Mouse (Mus musculus) Muller cell, postnatal 12 days (primary cell): Measurements from ENCODE around the gene Dyrk1a.

Source experiments
- DNase-seq: peaks from one replicate; pipeline ENCODE4 v3.0.0-alpha.2; 2015; ENCODE audit errors: inconsistent ontology term

The Dyrk1a gene

DNA sequence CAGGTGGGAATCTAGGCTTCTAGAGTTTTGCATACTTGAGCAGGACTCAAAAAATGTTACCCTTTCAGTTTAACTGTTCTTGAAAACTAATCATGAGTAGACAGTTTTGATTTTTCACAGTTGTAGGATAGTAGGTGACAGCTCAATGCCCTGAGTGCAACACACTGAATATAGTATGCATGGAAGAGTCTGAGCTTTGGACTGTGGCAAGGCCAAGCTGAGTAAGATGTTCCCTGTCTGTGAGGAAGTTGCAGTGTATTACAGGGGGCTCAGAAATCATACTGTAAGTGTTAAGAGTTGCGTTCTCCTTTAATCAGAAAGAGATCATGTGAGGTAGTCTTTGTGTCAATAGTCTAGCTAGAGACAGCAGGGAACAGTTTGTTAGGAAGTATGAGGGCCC, 20.4 kb downstream of the Dyrk1a start:
- DNase-seq = no peak

DNA sequence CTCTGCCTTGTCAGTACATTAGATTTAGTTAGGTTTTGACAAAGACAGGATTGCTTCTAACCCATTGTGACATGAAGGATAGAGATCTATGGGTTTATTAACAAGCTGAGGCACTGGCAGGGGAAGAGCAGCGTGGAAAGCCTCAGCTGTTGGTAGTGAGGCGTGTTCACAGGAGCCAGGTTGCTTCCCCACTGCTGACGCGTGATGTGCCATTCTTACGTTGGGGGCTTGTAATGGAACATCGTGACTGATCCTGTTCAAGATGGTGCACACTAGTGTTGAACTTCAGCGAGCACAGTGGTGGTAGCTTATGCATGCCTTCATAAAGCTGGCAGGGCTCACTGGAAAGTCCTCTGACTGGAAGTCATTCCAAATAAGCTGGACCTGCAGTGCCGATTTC, 21.2 kb downstream of the Dyrk1a start:
- no peak for DNase-seq

DNA sequence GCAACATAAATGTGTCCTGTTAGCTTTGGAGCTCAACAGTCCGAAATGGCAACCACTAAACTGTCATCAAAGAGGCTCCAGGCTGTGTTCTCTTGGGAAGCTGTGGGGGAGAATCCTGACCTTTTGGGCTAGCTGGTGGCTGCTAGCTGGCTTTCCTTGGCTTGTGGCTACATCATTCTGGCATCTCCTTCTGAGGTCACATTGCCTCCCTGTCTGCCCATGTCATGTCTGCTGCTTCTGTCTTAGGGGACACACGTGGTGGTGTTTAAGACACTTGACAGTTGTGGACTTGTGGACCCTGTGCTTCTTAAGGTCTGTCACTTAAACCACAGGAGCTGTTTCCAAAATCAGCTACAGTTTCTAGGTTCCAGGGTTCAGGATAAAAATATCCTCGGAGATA, 21.7 kb downstream of the Dyrk1a start:
- DNase-seq = no peak

DNA sequence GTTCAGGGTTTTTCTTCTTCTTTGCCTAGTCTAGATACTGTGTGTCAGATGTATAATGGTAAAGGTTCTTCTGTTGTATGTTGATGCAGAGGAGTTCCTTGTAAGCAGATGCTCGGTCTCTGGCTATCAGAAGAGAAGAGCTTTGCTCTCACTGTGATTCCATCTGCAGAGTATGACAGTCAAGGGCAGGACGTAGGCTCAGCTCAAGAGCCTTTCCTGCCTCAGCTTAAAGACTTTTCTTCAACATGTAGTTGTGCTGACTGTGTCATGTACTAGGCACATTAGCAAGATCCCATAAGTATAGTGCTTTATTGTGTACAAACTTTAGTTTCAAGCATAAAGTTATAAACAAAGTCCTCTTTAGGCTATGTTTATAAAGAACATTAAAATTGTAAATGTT, 26.8 kb downstream of the Dyrk1a start:
- DNase-seq = no peak

DNA sequence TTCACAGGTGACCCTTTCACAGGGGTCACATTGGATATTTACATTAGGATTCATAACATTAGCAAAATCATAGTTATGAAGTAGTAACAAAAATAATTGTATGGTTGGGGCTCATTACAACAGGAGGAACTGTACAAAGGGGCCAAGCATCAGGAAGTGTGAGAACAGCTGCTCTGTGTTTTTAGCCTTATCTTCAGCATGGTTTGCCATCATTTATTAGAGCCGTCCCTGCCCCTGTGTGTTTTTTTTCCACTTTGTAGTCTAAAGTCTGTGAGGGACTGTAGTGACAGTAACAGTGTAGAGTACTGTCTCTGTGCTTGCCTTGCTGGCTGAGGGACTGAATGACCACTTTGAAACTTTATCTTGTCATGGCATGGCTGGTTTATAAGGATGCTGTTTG, 27.8 kb downstream of the Dyrk1a start:
- no peak for DNase-seq

DNA sequence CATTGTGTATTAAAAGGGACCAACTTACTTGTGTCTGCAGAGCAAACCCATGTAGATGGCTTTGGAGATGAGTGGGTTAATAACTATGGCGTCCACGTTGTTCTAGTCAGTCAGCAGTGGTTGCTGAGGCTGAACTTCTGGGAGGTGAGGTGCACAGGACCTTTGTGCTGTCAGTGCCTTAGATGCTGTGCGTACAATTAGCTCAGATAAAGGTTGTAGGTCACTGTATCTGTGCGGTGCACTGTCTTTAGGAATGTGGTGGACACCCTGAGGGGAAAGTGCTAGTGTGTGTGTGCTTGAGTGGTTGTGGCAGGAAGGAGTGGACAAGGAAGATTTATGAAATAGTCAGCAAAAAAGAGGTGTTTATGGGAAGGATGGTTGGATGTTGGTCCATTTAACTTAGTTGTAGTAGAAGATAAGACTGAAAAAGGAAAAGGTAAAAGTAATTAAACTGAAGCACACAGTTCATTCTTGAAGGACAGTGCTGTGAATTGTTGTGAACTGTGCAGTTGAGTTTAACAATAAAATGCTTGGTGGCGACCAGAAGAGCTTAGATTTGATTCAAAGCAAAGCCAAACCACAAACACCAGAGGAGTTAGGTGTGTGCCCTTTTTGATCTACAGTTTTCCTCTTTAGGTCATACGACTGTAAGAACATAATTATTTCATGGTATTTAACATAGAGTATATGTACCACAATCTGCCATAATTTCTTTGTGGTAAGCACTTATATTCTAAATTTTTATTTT, 30.3 kb downstream of the Dyrk1a start:
- DNase-seq = no peak

DNA sequence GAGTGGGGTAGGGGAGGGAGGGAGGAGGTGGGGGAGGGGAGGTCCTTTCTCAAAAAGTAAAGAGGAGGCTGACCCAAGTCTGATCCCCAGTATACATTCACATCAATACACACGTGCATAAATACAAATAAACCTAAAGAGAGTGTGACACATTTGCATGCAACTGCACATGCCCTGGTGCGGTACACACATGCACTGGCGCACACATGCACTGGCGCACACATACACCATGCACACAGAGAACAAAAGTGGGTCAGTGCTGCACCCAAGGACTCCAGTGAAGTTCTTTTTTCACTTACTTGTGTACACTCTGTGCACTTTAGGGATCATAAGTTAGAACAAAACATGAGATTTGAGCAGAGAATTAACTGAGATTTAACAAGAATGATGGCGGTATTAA, 31.3 kb downstream of the Dyrk1a start:
- no peak for DNase-seq

DNA sequence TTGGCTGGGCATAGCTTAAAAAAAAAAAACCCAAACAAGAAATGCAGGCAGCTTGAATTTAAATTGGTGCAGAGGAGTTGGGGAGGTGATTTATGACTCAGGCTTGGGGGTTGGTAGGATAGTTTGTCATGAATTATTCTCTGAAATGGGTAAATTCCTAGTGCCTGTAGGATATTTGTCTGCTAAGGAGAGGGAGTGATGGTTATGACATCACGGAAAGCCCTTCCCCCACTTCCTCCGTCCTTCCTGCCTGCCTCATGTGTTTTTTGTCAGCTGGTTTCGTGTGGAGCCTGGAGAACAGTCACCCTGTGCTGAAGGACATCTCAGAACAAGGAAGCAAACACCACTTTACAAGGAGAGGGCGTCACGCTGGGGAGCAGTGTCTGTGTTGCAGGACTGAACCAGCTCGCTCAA, 31.7 kb downstream of the Dyrk1a start:
- peak; percentile 79 for DNase-seq

DNA sequence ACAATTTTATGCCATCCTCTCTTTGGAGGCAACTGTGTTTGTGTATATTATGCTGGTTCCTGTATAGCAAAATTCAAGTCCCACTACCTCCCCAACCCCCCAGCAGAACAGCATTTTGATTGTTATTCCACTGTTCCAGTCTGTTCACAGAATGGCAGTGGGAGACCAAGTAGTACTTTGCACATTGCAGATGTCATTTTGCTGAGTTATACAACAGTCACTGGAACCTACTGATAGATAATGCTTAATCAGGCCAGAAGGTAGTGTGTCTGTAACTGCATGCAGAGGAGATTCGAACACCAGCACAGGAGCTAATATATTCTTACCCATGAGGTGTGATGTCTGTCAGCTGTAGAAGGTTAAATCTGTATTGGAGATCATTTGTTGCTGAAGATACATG, 32.4 kb downstream of the Dyrk1a start:
- no peak for DNase-seq

DNA sequence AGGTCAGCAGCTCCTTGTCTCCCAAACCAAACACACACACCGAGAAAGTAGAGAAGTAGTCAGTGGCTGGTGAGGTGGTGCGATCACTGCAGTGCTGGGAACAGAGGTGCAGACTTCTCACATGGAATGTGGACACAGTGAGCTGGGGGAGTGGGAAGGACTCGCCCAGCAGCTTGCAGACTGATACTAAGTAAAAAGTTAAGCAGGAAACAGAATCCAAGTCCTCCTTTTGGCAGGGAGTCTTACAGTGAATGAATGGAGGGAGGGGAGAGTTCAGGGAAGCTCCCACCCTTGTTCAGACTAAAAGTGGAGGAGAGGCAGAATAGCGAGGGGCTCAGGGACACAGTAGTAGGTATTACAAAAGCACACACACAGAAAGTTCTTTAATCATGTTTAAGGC, 32.9 kb downstream of the Dyrk1a start:
- DNase-seq = no peak

DNA sequence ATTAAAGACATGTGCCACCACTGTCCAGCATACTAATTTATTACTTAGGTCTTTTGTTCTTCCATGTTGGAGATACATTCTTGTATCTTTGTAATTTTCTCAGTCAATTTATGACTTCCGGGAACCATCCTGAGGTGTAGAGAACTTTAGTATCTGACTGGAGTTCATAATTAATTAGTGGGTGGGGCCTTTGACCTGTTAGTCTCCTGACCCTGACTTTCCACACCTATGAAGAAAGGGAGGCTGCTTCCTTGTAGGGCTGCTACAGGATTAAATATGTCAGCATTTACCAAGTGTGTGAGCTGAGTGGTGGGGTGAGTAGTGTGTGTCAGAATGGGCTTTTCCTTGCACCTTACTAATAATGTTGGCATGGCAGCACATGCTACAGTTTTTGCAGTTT, 36.4 kb downstream of the Dyrk1a start:
- DNase-seq = no peak

DNA sequence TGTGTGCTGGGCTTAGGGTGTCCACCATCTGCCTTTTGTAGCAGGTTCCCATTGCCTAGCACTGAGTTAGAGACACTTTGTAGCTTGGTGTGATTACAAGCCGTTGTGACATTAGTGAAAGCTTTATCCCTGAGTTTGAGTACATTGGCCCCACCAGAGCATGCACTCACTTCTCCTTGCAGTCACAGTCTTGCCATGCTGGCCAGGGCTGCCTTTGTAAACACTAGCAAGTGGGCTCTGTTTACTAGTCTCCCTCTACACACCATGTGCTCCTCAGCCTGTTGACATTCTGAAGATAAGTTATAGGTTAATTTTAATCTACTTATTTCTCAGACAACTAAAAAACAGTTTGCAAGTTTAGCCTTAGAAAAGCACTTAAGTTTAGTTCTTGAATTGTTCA, 37.7 kb downstream of the Dyrk1a start:
- no peak for DNase-seq

DNA sequence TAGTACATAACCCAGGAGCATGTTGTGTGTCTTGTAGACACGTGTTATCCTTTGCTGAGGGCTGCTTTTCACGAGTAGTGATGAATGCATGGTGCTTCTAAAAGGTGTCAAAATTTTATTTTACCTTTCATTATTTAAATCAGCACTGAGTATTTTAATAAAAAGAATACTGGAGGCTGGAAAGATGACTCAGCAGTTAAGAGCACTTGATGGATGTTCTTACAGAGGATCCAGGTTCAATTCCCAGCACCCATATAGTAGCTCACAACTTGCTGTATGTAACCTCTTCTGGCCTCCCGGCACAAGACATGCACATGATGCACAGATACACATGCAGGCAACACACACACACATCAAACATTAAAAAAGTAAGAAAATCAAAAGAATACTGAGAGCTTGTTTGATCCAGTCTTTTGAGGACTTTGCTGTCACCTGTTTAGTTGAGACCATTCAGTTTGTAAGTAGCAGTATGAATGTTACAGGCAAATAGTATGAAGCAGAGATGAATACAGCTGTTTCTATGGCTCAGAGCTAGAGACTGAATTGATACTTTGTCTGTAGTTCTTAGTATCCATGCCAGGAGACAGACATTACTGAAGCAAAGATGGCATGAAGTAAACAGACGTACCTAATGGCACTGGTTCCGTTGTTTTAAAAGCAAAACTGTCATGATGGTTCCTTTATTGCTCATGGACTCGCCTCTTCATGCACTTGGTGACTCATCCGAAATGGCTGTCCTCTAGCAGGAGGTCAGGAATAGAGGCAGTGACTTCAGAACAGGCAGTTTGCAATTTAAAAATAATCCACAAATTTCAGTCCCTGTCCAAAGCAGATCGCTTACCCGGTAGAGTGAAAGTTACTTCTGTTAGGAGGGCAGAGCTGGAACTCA, 39.1 kb downstream of the Dyrk1a start:
- DNase-seq = peak; percentile 27

DNA sequence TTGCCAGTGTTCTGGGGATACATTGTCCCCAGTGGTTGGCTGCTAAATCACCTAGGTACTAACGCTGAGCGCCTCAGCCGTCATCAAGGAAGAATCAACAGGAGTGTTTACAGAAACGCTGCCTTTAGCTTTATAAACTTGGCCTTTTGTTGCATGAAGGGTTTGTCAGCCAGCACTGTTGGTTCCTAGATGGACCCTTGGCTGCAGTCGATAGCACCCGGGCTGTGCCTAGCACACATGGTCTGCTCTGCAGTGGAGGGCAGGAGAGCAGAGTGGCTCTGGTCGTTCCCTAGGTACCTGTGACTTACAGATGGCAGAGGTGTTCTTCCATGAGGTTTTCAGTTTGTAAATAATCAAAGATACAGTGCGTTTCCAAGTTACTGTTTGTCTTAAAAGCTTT, 42.8 kb downstream of the Dyrk1a start:
- DNase-seq = no peak

DNA sequence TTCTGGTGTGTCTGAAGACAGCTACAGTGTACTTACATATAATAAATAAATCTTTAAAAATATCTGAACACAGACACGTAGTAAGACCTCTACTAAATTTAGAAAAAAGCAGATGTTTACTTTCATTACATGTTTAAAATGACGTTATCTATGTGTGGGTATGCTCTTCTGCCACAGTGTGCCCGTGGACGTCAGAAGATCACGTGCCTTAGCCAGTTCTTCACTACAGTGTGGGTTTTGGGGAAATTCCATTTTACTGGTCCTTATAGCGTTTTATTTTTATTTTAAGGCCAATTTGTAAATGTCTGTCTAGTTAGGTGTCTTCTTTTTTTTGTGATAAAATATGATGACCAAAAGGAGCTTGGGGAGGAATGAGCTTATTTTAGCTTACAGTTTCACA, 47.4 kb downstream of the Dyrk1a start:
- DNase-seq = no peak

DNA sequence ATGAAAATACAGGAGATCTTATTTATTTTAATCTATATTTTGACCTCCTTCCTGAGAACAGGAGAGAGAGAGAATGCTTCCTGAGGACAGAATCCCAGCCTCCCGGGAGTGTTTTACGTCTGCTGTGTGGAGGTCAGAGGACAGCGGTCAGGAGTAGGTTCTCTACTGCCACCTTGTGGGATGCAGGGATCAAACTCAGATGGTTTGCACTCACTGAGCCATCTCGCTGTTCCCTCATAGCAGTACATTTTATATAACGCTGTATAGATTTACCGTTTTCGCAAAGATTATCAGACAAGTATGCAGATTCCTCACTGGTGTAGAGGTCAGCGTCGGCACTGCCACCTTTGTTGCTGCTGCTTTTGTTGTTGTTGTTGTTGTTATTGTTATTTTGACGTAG, 48.7 kb downstream of the Dyrk1a start:
- DNase-seq = peak; percentile 56

DNA sequence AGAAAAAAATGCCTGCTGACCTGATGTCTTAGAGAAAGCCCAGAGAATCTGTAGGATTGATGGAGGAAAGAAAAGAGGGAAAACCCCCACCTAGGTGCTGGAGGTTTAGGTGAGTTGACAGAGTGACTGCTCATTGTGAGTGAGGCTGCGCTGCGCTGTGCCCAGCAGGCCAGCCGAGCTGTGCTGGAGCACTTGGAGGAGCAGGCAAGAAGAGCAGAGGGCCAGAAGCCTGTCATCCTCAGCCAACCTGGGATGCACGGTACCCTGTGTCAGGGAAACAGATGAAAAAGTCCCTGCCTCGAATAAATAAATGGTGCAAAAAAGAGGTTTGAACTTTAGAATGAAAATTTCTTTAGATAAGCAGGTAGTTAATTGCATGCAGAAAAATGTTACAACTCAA, 49.5 kb downstream of the Dyrk1a start:
- no peak for DNase-seq

DNA sequence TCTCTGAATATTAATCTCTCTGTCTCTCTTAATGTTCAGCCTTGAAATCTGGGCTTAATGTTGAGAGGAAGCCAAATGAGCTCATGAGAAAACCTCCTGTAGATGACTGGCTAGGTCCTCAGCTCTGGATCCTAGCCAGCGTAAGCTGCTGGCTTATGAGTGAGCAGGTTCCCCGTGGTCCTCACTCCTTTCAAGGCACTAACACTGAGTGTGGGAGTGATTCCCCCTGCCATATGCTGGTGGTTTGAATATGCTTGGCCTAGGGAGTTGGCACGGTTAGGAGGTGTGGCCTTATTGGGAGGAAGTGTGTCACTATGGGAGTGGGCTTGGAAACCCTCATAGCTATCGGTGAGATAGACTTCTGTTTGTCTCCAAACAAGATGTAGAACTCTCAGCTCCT, 55.1 kb downstream of the Dyrk1a start:
- DNase-seq = peak; percentile 30

DNA sequence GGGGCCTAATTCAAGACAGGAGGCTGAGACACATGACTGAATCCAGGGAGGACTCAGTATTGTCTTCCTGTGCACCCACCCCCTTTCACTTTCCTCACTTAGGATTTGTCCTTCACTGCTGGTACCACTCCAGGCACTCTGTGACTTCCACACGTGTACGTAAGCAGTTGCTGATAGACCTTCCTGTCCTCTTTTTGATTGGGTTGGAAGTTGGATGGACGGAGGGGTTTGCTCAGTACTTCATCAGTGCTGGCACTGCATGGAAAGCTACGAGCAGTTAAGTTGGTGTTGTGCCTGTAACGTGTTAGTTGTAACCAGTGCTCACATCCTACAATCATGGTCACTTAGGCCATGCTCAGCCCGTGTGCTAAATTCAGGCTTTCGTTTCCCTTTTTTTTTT, 55.8 kb downstream of the Dyrk1a start:
- DNase-seq = no peak

DNA sequence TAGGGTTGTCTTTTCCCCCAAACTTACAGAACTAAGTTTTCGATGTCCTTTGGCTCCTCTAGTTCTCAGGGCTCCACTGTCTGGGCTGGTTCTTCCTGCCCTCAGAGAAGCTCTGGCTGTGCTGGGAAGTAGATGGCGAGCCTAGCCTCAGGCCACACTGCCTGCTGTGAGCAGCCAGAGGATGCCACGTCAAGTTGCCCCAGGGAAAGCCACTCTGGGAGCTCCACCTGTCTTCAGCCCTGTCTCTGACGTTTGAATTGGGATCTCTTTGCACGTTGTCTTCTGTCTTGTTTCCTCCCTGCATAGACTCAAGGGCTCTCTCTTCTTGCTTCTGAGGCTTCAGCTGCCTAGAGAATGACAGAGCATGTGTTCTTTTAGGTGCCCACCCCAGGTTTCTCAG, 57.9 kb downstream of the Dyrk1a start:
- no peak for DNase-seq

DNA sequence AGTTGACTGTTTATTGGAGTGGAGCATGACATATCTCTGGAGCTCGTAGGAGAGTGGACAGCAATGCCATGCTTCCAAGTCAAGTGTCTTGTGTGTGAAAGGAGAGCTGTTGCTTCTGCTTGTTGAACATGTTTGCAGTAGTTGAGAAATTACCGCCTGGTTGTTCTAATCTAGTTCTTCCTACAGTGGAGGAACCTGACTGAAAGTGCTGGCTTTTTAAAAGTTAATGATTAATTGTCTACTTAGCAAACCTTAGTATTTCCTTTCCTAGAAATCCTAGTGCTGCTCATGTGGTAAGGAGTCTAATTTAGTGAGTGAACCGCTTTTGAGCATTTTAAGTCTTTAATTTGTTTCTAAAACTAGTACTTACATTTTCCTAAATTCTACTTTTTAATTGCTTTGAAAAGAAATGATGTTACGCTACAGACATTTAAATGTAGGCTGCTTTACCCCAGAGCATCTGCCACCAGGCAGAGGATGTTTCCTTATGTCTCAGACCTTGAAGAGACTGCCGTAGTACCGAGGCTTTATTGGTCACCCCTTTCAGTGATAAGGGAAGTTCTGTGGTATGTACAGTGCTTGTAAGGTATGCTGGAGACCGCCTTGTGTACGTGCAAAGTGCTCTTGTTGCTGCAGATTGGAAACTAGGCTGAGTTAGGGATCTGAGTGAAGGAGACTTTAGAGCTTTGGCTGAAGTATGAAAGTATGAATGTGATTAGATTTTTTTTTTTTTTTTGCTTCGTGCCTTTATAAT, 59.3 kb downstream of the Dyrk1a start:
- DNase-seq = no peak

DNA sequence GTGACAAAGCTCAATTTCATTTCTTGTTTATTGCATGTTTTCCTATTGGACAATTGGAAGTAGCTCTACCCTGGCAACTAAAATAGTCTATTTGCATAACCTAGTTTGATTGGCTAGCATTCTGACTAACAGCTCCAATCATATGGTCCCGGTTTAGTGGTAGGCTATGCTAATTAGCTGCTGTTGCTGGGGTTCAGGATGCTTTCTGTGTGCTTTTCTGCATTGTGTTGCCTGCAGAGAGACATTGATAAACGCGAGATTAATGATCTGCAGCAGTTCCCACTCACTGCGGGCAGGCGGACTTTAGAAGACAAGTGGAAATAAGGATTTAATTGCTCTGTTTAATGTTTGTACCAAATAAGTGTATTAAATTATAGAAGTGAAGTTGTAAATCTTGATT, 62.2 kb downstream of the Dyrk1a start:
- peak; percentile 91 for DNase-seq
